Mouse (Mus musculus): ENCODE data around the gene Arhgap17.

Gene Arhgap17

GRCm38 (mm10) chr7:123344079-123344780, 25.5 kb downstream of the Arhgap17 start:
- DNase-seq (ENCODE audit: low spot score in 2 of 2), result no peak

- DNase-seq (ENCODE audit: low spot score in 2 of 2), result no peak
Observed at GRCm38 (mm10) chr7:123341896-123342295, 27.8 kb downstream of the Arhgap17 start.

- no peak for DNase-seq (ENCODE audit: low spot score in 2 of 2)
Observed at GRCm38 (mm10) chr7:123338351-123338750, 31.4 kb downstream of the Arhgap17 start.

DNA sequence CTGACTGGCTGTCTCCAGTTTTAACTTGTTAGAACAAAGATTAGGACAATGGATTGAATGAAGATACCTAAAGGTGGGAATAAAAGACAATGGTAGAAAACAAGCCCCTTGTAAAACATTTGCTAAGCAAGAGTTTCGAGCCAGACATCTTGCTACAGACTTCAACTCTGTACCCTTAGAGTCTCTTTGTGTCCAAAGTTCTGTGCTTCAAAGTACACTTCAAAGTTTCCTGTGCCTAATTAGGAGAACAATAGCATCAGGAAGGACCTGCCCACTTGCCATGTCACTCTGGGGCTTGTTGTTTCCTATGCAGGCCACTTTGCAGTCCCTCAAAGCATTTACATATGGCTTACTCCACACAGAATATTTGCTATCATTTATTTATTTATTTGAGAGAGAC, 33.4 kb downstream of the Arhgap17 start:
- no peak for DNase-seq (ENCODE audit: low spot score in 2 of 2)

GRCm38 (mm10) chr7:123330506-123330905, 39.2 kb downstream of the Arhgap17 start:
- no peak for DNase-seq (ENCODE audit: low spot score in 2 of 2)

- DNase-seq (ENCODE audit: low spot score in 2 of 2), result no peak
Observed at GRCm38 (mm10) chr7:123327909-123328308, 41.8 kb downstream of the Arhgap17 start.

GRCm38 (mm10) chr7:123326901-123327300, 42.8 kb downstream of the Arhgap17 start:
- no peak for DNase-seq (ENCODE audit: low spot score in 2 of 2)

DNA sequence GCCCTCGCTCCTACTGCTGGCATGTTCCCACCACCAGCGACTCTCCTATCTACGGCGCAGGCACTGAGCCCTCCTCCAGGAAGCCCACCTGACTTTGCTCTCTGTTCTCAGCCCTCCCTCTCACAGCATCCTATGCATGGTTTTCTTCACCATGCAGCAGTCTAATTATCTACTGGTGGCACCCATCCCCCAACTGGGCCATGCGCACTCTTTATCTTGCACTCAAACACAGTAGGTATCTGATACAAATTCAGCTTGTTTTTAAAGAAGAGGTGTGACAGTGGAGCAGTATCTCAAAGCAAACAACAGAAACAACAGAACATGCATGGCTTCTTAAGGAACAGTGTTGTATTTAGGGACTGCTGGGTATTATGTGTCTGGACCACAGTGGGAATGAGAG, 43.7 kb downstream of the Arhgap17 start:
- DNase-seq (ENCODE audit: low spot score in 2 of 2), result no peak

- no peak for DNase-seq (ENCODE audit: low spot score in 2 of 2)
Observed at GRCm38 (mm10) chr7:123324105-123324504, 45.6 kb downstream of the Arhgap17 start.

DNA sequence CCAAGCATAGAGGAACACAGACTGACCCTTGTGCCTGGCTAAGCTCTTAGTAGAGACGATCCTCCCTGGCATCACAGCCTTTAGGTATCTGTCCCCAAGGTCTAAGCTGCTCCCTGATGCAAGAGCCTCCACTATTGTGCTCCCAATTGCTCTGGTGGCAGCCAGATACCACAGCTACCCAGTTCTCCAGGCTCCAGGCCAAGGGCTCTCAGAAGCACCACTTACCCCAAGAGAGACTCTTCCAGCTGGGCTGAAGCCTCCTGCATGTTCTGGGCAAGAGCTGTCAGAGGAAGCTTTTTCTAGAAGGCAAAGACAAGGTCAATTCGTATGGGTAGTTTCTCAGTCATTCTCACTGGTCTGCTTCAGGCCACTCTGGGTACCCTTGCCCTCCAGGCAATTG, 46.3 kb downstream of the Arhgap17 start:
- DNase-seq (ENCODE audit: low spot score in 2 of 2), result no peak

DNA sequence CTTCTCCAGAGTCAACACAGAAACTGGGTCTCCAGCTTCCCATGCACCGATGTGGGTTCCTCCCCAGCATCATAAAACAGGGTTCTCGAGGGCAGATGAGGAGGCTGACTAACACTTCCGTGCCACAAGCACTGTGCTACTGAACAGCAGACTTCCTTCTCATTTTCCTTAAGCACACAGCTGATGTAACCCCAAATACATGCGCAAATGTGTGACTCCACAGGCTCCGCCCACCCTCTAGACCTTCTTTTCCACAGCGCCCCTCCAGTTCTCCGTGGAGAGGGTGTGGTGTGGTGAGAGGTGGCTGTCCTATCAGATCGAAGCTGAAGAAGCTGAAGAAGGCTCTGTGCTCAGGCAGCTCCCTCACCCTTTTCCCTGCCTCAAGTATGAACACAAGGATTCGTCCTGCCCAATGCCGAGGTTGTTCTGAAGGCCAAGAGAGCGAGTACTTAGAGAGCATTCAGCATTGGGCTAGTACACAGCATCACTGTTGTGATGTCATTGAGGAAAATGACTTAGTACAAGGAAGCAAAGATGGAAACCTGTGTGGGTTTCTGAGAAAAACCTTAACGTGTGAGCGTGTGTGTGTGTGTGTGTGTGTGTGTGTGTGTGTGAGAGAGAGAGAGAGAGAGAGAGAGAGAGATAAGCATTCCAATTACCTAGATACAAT, 47.1 kb downstream of the Arhgap17 start:
- no peak for DNase-seq (ENCODE audit: low spot score in 2 of 2)

GRCm38 (mm10) chr7:123312738-123313137, 57.0 kb downstream of the Arhgap17 start:
- no peak for DNase-seq (ENCODE audit: low spot score in 2 of 2)

GRCm38 (mm10) chr7:123311836-123312235, 57.9 kb downstream of the Arhgap17 start:
- DNase-seq (ENCODE audit: low spot score in 2 of 2), result no peak

DNA sequence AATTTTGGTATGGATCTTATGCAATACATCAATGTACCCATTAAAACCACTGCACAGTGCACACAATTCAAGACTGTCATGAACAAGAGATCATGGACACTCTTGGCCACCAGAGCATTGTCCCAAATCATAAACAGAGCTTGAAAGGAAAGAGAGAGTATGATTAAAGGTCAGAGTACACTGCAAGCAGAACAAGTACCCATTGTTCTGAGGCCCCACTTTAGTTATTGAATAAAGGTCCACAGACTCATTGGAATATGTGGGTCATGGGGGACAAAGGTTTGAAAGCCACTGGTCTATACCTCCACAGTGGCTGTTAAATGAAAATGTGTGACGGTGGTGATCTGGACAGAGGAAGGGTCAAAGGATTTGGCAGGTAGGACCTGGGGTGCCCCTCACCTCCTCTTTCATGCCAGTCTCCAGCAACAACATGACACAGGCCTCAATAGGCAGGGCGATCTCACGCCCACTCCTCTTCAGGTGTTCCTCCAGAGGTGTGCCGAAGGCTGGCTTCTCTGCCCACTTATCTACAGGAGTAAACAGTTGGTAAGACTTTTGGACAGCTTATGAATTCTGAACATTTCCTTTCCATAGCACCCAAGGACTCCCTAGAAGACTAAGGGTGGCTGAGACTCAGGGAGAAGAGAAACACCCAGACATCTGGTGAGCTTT, 61.7 kb downstream of the Arhgap17 start:
- DNase-seq (ENCODE audit: low spot score in 2 of 2), result no peak

- no peak for DNase-seq (ENCODE audit: low spot score in 2 of 2)
Observed at GRCm38 (mm10) chr7:123307236-123307635, 62.5 kb downstream of the Arhgap17 start.

DNA sequence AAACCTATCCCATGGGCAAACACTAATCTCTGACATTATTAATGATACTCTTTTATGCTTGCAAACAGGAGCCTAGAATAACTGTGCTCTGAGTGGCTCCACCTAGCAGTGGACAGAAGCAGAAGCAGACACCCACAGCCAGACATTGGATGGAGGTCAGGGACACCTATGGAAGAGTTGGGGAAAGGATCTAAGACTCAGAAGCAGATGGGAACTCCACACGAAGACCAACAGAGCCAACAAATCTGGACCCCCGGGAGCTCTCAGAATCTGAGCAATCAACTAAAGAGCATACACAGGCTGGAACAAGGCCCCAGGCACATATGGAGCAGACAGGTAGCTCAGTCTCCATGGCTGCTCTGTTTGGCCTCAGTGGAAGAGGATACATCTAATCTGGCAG, 64.3 kb downstream of the Arhgap17 start:
- DNase-seq (ENCODE audit: low spot score in 2 of 2), result no peak

GRCm38 (mm10) chr7:123300258-123300657, 69.5 kb downstream of the Arhgap17 start:
- no peak for DNase-seq (ENCODE audit: low spot score in 2 of 2)

- DNase-seq (ENCODE audit: low spot score in 2 of 2), result no peak
Observed at GRCm38 (mm10) chr7:123298225-123298624, 71.5 kb downstream of the Arhgap17 start.

GRCm38 (mm10) chr7:123296097-123296496, 73.6 kb downstream of the Arhgap17 start:
- DNase-seq (ENCODE audit: low spot score in 2 of 2), result no peak

DNA sequence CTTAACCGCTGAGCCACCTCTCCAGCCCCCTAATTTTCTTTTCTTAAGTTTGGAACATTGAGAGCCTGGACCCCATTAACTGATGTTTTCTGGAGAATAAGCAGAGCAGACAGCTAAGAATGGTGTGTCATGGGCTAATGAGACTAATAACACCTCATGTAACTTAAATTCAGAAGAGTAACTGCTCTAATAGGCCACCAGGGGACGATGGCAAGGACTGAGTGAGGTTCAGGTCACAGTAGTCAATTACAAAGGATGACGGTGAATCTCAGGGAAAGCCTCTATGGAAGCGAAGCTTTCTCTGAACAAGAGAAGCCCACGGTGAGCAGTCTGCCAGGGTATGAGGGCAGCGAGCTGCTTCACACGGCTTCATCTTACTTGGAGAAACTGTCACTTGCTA, 74.3 kb downstream of the Arhgap17 start:
- no peak for DNase-seq (ENCODE audit: low spot score in 2 of 2)

- no peak for DNase-seq (ENCODE audit: low spot score in 2 of 2)
Observed at GRCm38 (mm10) chr7:123293898-123294297, 75.8 kb downstream of the Arhgap17 start.

DNA sequence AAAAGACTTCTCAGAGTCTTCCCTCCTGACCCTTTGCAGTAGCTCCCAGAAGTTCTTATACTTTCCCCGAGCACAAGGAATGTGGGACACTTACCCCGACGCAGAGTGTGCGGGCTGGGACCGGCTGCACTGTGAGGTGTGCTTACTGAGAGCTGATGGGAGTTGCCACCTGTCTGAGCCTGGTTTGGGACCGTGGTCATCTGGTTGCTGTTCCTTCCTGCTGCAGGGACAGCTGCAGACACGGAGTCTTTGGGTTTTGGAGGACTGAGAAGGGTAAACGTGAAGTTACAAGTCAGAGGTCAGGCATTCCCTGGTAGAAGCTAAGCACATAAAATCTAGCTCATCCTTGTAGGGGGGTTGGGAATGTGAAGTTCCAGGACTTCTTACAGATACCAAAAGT, 77.8 kb downstream of the Arhgap17 start:
- DNase-seq (ENCODE audit: low spot score in 2 of 2), result no peak

GRCm38 (mm10) chr7:123289176-123289575, 80.5 kb downstream of the Arhgap17 start:
- no peak for DNase-seq (ENCODE audit: low spot score in 2 of 2)

Data from urinary bladder, postnatal 4 days (tissue).